Mouse (Mus musculus) kidney, postnatal 0 days (tissue): Measurements from ENCODE around the gene Rrh. TPM values are rescaled to one million over a fixed set of nuclear protein-coding genes. Genes with fewer than 3 reads are reported as not detected.

Experiments
- ATAC-seq: fragments of 200-750 bp; cut with Nextera tagmentation; replicated peaks from 2 replicates; pipeline ENCODE4 v1.8.0; 2017; ENCODE audit warnings: low read depth, moderate number of reproducible peaks, moderate TSS enrichment, moderate library complexity; ENCODE audit not compliant: low FRiP score
- DNase-seq: peaks from one replicate; pipeline ENCODE4 v3.0.0-alpha.2; 2016; ENCODE audit warnings: low spot score
- H3K27ac ChIP-seq: fragments of 300-500 bp; sonication (generic); 2 replicates; pipeline ENCODE4 v1.5.1; 2014; ENCODE audit warnings: mild to moderate bottlenecking
- H3K27me3 ChIP-seq: fragments of 300-500 bp; sonication (generic); 2 replicates; pipeline ENCODE4 v1.6.1; 2014; ENCODE audit warnings: low read length, mixed read lengths; ENCODE audit not compliant: insufficient read depth
- H3K36me3 ChIP-seq: fragments of 300-500 bp; sonication (generic); 2 replicates; pipeline ENCODE4 v1.6.1; 2014; ENCODE audit warnings: low read length, mixed read lengths; ENCODE audit not compliant: insufficient read depth
- H3K4me1 ChIP-seq: fragments of 300-500 bp; sonication (generic); replicated peaks from 2 replicates; pipeline ENCODE4 v1.6.1; 2014; ENCODE audit warnings: antibody characterized with exemption, low read length, mixed read lengths; ENCODE audit not compliant: insufficient read depth
- H3K4me2 ChIP-seq: fragments of 300-500 bp; sonication (generic); 2 replicates; pipeline ENCODE4 v1.6.1; 2014; ENCODE audit warnings: mild to moderate bottlenecking, low read length, moderate library complexity, mixed read lengths
- H3K4me3 ChIP-seq: fragments of 300-500 bp; sonication (generic); replicated peaks from 2 replicates; pipeline ENCODE4 v1.5.1; 2014; ENCODE audit warnings: low read depth, low read length
- H3K9ac ChIP-seq: fragments of 300-500 bp; sonication (generic); 2 replicates; pipeline ENCODE4 v1.6.1; 2014; ENCODE audit warnings: low read depth, low read length
- H3K9me3 ChIP-seq: fragments of 300-500 bp; sonication (generic); replicated peaks from 2 replicates; pipeline ENCODE4 v1.6.1; 2016; ENCODE audit warnings: low read length, inconsistent platforms, mixed read lengths
- CTCF ChIP-seq: IDR thresholded peaks from 2 replicates; pipeline ENCODE4 v1.5.1; 2016; ENCODE audit warnings: antibody characterized with exemption, low read depth, mild to moderate bottlenecking, moderate library complexity
- WGBS: fragments of 180-500 bp; shearing (Covaris S2); extraction: QIAGEN DNeasy Blood & Tissue Kit; methylation state at CpG from one replicate; pipeline ENCODE4 v1.1.7; 2014; 5-methylcytosine and 5-hydroxymethylcytosine counted together
- polyA plus RNA-seq: library from polyadenylated mRNA; unstranded; fragments of >200 nt; fragmentation: Nextera tagmentation; extraction: Ambion mirVana; gene quantifications from 2 replicates; pipeline ENCODE4 v1.2.1, GENCODE M21; 2015

Gene Rrh
- 0.15 and 0.33 TPM in 2 replicates for polyA plus RNA-seq

DNA sequence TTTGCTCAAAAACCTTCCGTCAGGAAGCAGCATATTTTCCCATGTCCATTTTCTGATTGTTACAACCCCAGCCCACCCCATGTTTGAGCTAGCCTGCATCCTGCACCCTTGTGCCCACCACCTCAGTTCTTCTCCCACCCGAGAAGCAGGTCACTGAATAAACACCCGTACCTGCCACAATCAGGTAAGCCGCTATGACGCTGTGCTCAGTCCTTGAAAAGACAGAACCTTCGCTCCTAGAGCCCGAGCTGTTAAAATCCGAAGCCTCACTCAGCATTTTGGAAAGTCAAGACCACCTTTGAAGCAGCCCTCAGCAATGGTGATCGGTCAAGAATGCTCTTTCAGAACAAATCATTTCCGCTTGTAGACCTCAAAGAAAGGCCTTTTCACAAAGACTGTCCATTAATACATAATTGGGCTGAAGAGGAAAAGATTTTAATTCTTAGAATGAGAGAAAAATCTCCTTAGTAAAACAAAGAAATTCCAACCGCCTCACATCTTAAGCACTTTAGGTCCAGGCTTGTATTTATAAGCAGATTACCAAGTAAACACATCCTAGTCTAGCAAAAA is at the start of gene Rrh:
Rrh (minus strand) TSS at position 382 of the 570 bp plus-strand sequence.
- no peak for ATAC-seq
- WGBS = 93% methylated on average over 11 of the region's 11 CpGs
- no peak within 1 kb of the TSS for H3K4me2 ChIP-seq
- no peak for TF ChIP-seq CTCF
- no peaks in the 10 kb centered on the region for H3K4me1 ChIP-seq
- H3K27me3 ChIP-seq = no peaks in the 10 kb centered on the region
- no peak for DNase-seq
- no peak within 1 kb of the TSS for H3K9ac ChIP-seq
- H3K4me3 ChIP-seq = no peak within 1 kb of the TSS
- no peak within 1 kb of the TSS for H3K27ac ChIP-seq
- H3K9me3 ChIP-seq = no peaks in the 10 kb centered on the region
- H3K36me3 ChIP-seq = peaks cover 16% of the 10 kb centered on the region; the same call in 1 of the 2 replicates

DNA sequence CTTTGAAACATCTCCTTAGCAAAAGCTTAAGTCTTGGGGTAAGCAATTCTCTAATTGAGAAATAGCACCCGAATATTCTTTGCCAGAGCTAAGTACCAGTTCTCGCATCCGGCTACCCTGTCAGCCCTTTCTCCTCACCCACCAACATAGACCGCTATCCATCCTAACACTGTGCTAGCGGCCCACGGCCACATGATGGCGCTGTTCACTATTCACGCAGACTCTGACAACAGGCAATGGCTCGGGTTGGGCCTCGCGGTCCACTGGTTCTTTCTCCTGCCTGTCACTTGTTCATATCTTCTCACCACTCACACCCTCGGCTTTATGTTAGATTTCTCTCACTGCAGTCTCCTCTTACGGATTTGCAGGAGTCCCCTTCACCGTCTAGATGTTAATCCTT is 41.3 kb upstream of the Rrh start:
- Histone ChIP-seq H3K9ac (no peak overlapping the region), H3K4me1 (no peaks in the 10 kb centered on the region), H3K36me3 (no peaks in the 10 kb centered on the region), H3K4me3 (no peak overlapping the region), H3K27me3 (no peaks in the 10 kb centered on the region), H3K4me2 (no peak overlapping the region), H3K27ac (no peak overlapping the region), H3K9me3 (no peaks in the 10 kb centered on the region)
- peak; percentile 75 for TF ChIP-seq CTCF
- 50% methylated on average over 14 of the region's 14 CpGs for WGBS
- ATAC-seq (0 out of 2 replicates have a peak, but pooled peaks have one; percentile 46), DNase-seq (peak; percentile 49)

DNA sequence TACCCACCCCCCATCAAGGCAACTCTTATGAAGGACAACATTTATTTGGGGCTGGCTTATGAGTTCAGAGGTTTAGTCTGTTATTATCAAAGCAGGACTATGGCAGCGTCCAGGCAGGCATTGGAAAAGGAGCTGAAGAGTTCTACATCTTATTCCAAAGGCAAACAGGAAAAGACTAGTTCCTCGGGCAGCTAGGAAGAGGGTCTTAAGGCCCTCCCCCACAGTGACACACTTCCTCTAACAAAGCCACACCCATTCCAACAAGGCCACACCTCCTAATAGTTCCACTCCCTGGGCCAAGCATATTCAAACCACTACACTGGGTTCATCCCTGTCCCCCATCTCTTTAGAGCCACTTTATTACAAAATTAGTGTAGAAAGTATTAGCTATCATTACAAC is 40.2 kb upstream of the Rrh start:
- Histone ChIP-seq H3K4me1 (no peaks in the 10 kb centered on the region), H3K9ac (no peak overlapping the region), H3K27ac (no peak overlapping the region), H3K36me3 (no peaks in the 10 kb centered on the region), H3K4me2 (no peak overlapping the region), H3K9me3 (no peaks in the 10 kb centered on the region), H3K4me3 (no peak overlapping the region), H3K27me3 (no peaks in the 10 kb centered on the region)
- TF ChIP-seq CTCF = no peak
- DNase-seq = no peak
- no peak for ATAC-seq
- WGBS = 76% methylated on average over 2 of the region's 2 CpGs

DNA sequence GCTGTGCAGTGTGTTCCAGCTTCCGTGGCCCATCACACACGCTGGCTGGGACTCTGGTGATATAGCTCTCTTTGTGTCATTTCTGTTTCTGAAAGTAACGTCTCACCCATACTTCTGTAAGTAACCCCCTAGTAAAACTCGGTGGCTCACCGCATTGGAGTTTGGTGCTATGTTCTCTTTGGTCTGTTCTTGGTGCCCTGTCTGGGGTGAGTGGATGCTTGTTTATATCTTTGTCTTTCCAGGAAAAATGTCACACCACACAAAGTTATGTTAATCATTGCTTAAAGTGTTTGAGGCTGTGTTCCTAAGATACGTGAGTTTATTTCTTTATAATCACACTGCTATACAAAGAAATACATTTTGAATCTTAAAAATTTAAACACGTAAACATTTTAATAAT is 24.5 kb upstream of the Rrh start:
- H3K36me3 ChIP-seq = no peaks in the 10 kb centered on the region
- no peaks in the 10 kb centered on the region for H3K27me3 ChIP-seq
- no peaks in the 10 kb centered on the region for H3K4me1 ChIP-seq
- H3K27ac ChIP-seq = no peak overlapping the region
- H3K4me3 ChIP-seq = no peak overlapping the region
- DNase-seq (no peak), ATAC-seq (no peak; the same call in 1 of the 2 replicates)
- no peak overlapping the region for H3K9ac ChIP-seq
- no peak overlapping the region for H3K4me2 ChIP-seq
- H3K9me3 ChIP-seq = no peaks in the 10 kb centered on the region
- WGBS = 76% methylated on average over 7 of the region's 7 CpGs
- no peak for TF ChIP-seq CTCF

DNA sequence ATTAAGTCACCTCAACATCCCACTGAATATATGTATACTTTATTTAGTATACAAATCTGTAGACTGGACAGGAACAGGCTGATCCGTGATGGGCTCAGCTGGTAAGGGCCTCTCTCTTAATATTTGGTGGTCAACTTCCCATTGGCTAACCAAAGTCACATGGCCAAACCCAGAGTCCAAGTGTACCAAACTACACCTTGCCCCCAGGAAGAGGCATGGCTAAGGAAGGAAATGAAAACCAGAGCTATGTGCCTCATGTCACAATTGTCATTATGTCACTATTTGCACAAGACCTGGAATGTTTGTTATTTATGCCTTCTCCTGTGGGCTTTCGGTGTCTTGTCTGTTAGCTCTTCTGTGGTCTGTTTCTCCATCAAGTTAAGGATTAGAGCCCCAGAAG is 23.5 kb upstream of the Rrh start:
- 81% methylated on average over 2 of the region's 2 CpGs for WGBS
- Histone ChIP-seq H3K4me3 (no peak overlapping the region), H3K27ac (no peak overlapping the region), H3K9me3 (no peaks in the 10 kb centered on the region), H3K36me3 (no peaks in the 10 kb centered on the region), H3K27me3 (no peaks in the 10 kb centered on the region), H3K4me2 (no peak overlapping the region), H3K4me1 (no peaks in the 10 kb centered on the region), H3K9ac (no peak overlapping the region)
- ATAC-seq (no peak), DNase-seq (no peak)
- TF ChIP-seq CTCF = no peak

DNA sequence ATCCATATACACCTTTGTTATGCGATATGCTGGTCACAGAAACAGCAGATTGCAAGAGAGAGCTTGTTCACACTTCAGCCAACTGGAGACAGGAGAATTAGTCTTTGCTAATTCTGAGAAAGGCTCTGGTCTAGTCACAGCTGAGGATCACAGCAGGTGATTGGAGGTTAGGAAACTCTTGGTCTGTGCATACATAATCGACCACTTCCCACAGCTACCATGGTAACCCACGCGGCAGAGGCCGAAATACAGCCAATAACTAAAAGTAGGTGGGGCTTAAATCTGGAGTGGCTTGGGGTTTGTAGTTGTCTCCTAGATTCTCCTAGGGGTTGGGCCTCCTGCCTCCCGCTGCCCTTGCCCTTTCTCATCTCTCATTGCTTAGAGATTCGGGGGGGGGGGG is 15.6 kb upstream of the Rrh start:
- Histone ChIP-seq H3K27me3 (no peaks in the 10 kb centered on the region), H3K4me3 (no peak overlapping the region), H3K4me1 (no peaks in the 10 kb centered on the region), H3K4me2 (no peak overlapping the region), H3K9ac (no peak overlapping the region), H3K9me3 (no peaks in the 10 kb centered on the region), H3K36me3 (no peaks in the 10 kb centered on the region), H3K27ac (no peak overlapping the region)
- no peak for TF ChIP-seq CTCF
- no peak for ATAC-seq
- WGBS = 56% methylated on average over 6 of the region's 7 CpGs
- no peak for DNase-seq

DNA sequence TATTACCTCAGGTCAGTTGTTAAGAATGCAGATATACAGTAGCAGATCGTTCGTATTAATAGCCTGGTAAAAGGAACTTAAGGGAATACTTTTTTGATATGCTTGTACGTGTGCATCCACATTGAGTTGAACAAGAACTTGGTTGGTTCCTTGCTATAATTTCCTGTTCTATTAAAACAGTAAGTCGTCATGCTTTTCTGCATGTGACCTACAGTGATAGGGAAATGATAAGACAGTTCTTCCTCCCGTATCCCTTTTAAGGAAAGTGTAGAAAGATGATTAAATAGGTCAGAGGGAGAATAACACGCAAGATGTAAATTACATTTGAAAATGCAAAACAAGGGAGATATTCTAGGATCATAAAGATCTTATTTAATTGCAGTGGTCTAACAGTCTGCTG is 14.6 kb upstream of the Rrh start:
- 70% methylated on average over 6 of the region's 6 CpGs for WGBS
- H3K27ac ChIP-seq = no peak overlapping the region
- H3K4me3 ChIP-seq = no peak overlapping the region
- no peak overlapping the region for H3K4me2 ChIP-seq
- no peaks in the 10 kb centered on the region for H3K27me3 ChIP-seq
- ATAC-seq (no peak), DNase-seq (no peak)
- TF ChIP-seq CTCF = no peak
- no peaks in the 10 kb centered on the region for H3K4me1 ChIP-seq
- no peaks in the 10 kb centered on the region for H3K9me3 ChIP-seq
- H3K36me3 ChIP-seq = no peaks in the 10 kb centered on the region
- H3K9ac ChIP-seq = no peak overlapping the region
